Mouse (Mus musculus): ENCODE results near the gene Rnf8.

- no peak for TF ChIP-seq CTCF (IDR thresholded peaks at IDR 0.05; ENCODE audit: insufficient read depth, low read length)
- no peak for TF ChIP-seq POLR2A (IDR thresholded peaks at IDR 0.05; ENCODE audit: borderline replicate concordance, extremely low read depth, low read depth, low read length)
Measured at GRCm38 (mm10) chr17:29628946-29629345, 14.4 kb downstream of the Rnf8 start.
